Mouse (Mus musculus) C2C12 (cell line): ENCODE results near the gene Ksr2. TPM values are rescaled to one million over a fixed set of nuclear protein-coding genes. Genes with fewer than 3 reads are reported as not detected.
"Not testable (repeated sequence)": the region's sequence is repeated elsewhere in the genome, so short reads cannot be mapped to it uniquely, and the experiment has no call there.

ENCODE experiments used
- H3K27me3 ChIP-seq: one replicate; pipeline ENCODE4 v1.6.1; 2011; ENCODE audit not compliant: control insufficient read depth, insufficient read depth, insufficient read length
- H3K36me3 ChIP-seq: one replicate; pipeline ENCODE4 v1.6.1; 2011; ENCODE audit not compliant: control insufficient read depth, insufficient read depth
- H3K4me3 ChIP-seq: one replicate; pipeline ENCODE4 v1.5.1; 2011; ENCODE audit warnings: mild to moderate bottlenecking, control low read depth; ENCODE audit not compliant: poor library complexity, insufficient read depth, severe bottlenecking
- H3K79me2 ChIP-seq: one replicate; pipeline ENCODE4 v1.6.1; 2011; ENCODE audit not compliant: control insufficient read depth, insufficient read depth
- H3K79me3 ChIP-seq: one replicate; pipeline ENCODE4 v1.6.1; 2011; ENCODE audit warnings: low read depth, control low read depth
- H3ac ChIP-seq: one replicate; pipeline ENCODE3; 2011; ENCODE audit warnings: low read depth; ENCODE audit not compliant: control insufficient read depth, insufficient read length
- CEBPB ChIP-seq: IDR thresholded peaks from one replicate; pipeline ENCODE4 v1.6.1; 2011; ENCODE audit warnings: low read depth, mild to moderate bottlenecking, control low read depth, moderate library complexity
- CTCF ChIP-seq: IDR thresholded peaks from one replicate; pipeline ENCODE4 v1.5.1; 2011; ENCODE audit not compliant: control insufficient read depth, insufficient read depth, insufficient read length
- FOSL1 ChIP-seq: IDR thresholded peaks from one replicate; pipeline ENCODE4 v1.8.0; 2011; ENCODE audit warnings: mild to moderate bottlenecking, low read length; ENCODE audit not compliant: poor library complexity, insufficient read depth, severe bottlenecking
- MAX ChIP-seq: IDR thresholded peaks from one replicate; pipeline ENCODE4 v1.6.1; 2011; ENCODE audit warnings: mild to moderate bottlenecking, control low read depth
- MYOD1 ChIP-seq: IDR thresholded peaks from one replicate; pipeline ENCODE4 v1.6.1; 2011; ENCODE audit warnings: low read depth; ENCODE audit not compliant: control insufficient read depth, insufficient read length
- MYOG ChIP-seq: IDR thresholded peaks from one replicate; pipeline ENCODE4 v1.6.1; 2011; ENCODE audit not compliant: control insufficient read depth, insufficient read length; ENCODE audit errors: extremely low read depth
- USF1 ChIP-seq: IDR thresholded peaks from one replicate; pipeline ENCODE4 v1.6.1; 2011; ENCODE audit warnings: low read depth, mild to moderate bottlenecking, control low read depth, moderate library complexity
- polyA plus RNA-seq: library from polyadenylated mRNA; unstranded; fragments of >200 nt; fragmentation: generic; extraction: Trizol; gene quantifications from one replicate; pipeline ENCODE4 v1.2.1, GENCODE M21; 2012; ENCODE audit warnings: missing spikeins

The Ksr2 gene
- polyA plus RNA-seq, 1 experiment, result 0.01 TPM

DNA sequence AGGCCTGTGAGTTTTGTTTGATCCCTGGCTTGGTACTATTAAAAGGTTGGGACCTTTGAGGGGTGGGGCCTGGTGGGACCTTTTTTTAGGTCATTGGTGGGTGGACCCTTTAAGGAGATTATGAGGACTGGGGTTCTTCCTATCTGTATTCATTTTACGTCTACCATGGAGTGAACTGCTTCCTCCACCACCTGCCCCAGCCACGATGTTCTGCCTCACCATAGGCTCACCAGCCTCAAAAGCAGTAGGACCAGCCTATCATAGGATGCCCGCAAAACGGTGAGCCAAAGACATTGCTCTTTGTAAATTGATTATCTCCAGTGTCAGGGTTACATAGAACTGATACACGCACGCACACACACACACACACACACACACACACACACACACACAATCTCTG is 16.4 kb upstream of the Ksr2 start:
- H3ac ChIP-seq, result no peak overlapping the region
- H3K4me3 ChIP-seq, result no peak overlapping the region
- no peaks in the 10 kb centered on the region for H3K79me2 ChIP-seq
- H3K79me3 ChIP-seq, result no peaks in the 10 kb centered on the region
- H3K36me3 ChIP-seq, result no peaks in the 10 kb centered on the region
- TF ChIP-seq MYOG, result no peak
- TF ChIP-seq MAX, result no peak
- no peak for TF ChIP-seq CTCF
- TF ChIP-seq USF1, result no peak
- TF ChIP-seq FOSL1, result no peak
- no peak for TF ChIP-seq CEBPB
- no peak for TF ChIP-seq MYOD1
- peaks cover 4% of the 10 kb centered on the region for H3K27me3 ChIP-seq

GRCm38 (mm10) chr5:117398007-117398550 is 15.7 kb upstream of the Ksr2 start:
- Histone ChIP-seq H3K4me3 (no peak overlapping the region), H3K79me3 (no peaks in the 10 kb centered on the region), H3ac (no peak overlapping the region), H3K36me3 (no peaks in the 10 kb centered on the region), H3K79me2 (no peaks in the 10 kb centered on the region), H3K27me3 (peaks cover 4% of the 10 kb centered on the region)
- TF ChIP-seq CTCF, result no peak
- no peak for TF ChIP-seq MAX
- TF ChIP-seq MYOD1, result no peak
- TF ChIP-seq FOSL1, result no peak
- no peak for TF ChIP-seq CEBPB
- no peak for TF ChIP-seq MYOG
- no peak for TF ChIP-seq USF1

DNA sequence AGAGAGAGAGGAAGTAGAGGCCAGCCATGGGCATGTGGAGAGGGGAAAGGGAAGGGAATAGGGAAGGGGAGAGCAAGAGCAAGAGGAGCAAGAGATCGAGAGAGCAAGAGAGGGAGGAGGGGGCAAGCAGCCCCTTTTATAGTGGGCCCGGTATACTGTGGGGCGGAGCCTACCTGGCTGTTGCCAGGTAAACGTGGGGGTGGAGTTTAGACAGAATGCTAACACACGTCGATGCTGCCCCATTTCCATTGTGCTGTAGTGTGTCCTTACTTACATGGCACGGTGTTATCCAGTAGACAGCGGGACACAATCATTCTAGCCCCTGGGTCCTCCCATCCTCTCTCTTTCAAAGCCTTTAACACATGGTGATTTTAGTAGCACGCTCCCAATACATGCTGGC is 14.5 kb upstream of the Ksr2 start:
- TF ChIP-seq CEBPB (no peak), FOSL1 (no peak), MYOG (no peak), CTCF (no peak), USF1 (no peak), MYOD1 (no peak), MAX (no peak)
- H3K79me2 ChIP-seq, result no peaks in the 10 kb centered on the region
- H3K4me3 ChIP-seq, result no peak overlapping the region
- H3K36me3 ChIP-seq, result no peaks in the 10 kb centered on the region
- H3ac ChIP-seq, result no peak overlapping the region
- no peaks in the 10 kb centered on the region for H3K79me3 ChIP-seq
- peaks cover 4% of the 10 kb centered on the region for H3K27me3 ChIP-seq

DNA sequence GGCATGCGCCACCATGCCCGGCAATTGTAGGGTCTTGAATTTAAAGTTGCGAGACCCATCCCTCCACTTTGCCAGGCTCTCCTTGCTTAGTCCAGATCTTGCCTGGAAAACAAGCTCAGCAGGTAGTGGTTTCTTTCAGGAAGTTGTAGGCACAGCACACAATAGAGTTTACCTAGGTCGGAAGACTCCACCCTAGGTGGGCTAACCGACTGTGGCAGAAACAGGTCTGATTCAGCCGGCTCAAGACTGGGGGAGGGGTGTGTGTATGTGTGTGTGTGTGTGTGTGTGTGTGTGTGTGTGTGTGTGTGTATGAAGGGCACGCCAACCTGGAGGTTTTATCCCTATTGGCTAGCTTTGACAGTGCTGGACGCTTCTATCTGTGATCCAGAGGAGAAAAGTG is 10.2 kb upstream of the Ksr2 start:
- Histone ChIP-seq H3K4me3 (no peak overlapping the region), H3K36me3 (no peaks in the 10 kb centered on the region), H3K79me3 (no peaks in the 10 kb centered on the region), H3ac (no peak overlapping the region), H3K27me3 (peaks cover 5% of the 10 kb centered on the region), H3K79me2 (no peaks in the 10 kb centered on the region)
- TF ChIP-seq CEBPB (no peak), USF1 (no peak), MYOG (no peak), MAX (no peak), CTCF (no peak)

- not testable (repeated sequence) for H3K79me2 ChIP-seq, H3K79me3 ChIP-seq, H3ac ChIP-seq, H3K4me3 ChIP-seq, H3K36me3 ChIP-seq
- H3K27me3 ChIP-seq, result peaks cover 14% of the 10 kb centered on the region
Measured at GRCm38 (mm10) chr5:117404671-117405070, 9.1 kb upstream of the Ksr2 start.

DNA sequence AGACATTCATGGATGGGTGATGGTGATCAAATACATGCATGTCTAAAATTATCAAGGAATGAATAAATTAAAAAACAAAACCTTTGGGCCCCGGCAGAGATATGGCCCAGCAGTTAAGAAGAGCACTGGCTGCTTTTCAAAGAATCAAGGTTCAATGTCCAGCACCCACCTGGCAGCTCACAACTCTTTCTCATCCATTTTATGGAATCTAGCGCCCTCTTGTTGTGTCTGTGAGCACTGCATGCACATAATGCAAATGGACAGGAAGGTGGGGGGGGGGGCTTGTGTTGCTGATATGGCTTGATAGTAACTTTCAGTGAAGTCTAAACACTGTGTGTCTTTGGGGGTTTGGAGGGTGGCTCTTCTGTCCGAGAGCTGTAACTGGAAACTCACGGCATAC is 5.6 kb upstream of the Ksr2 start:
- H3K4me3 ChIP-seq, result no peak overlapping the region
- H3K36me3 ChIP-seq, result no peaks in the 10 kb centered on the region
- TF ChIP-seq USF1 (no peak), MYOD1 (no peak), CTCF (no peak), MAX (no peak), FOSL1 (no peak), MYOG (no peak), CEBPB (no peak)

DNA sequence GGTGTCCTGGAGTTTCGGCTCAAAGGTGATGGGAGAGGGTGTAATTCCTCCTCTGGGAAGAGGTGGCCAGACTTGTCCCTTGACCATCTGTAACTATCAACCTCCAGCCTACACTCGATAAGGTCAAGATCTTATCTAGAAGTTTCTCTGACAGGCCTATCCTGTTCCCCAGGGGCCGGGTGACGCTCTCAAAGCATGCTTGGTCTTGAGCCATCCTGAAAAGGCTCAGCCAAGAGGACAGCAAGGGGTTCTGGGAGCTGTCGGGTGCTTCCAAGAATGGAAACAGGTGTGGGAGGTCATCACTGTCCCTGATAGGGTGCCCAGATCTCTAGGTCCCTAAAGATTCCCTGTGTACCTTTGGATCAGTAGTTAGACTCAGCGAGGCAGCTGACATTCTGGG is 4.4 kb upstream of the Ksr2 start:
- Histone ChIP-seq H3K79me3 (no peaks in the 10 kb centered on the region), H3ac (no peak overlapping the region), H3K4me3 (no peak overlapping the region), H3K36me3 (no peaks in the 10 kb centered on the region), H3K27me3 (peaks cover 42% of the 10 kb centered on the region), H3K79me2 (no peaks in the 10 kb centered on the region)
- TF ChIP-seq FOSL1 (no peak), CEBPB (no peak)

More for the DNA sequence above, 5.6 kb upstream of the Ksr2 start:
- Histone ChIP-seq H3K79me2 (no peaks in the 10 kb centered on the region), H3K79me3 (no peaks in the 10 kb centered on the region), H3K27me3 (peaks cover 31% of the 10 kb centered on the region), H3ac (no peak overlapping the region)
